Mouse (Mus musculus) liver, adult 2 months (tissue): ENCODE measurements around the gene Sh3bp5l. TPM values are rescaled to one million over a fixed set of nuclear protein-coding genes. Genes with fewer than 3 reads are reported as not detected.
"Not testable (repeated sequence)": the region's sequence is repeated elsewhere in the genome, so short reads cannot be mapped to it uniquely, and the experiment has no call there.

Experiments
- DNase-seq: peaks from one replicate; pipeline ENCODE4 v3.0.0-alpha.2; 2011; ENCODE audit warnings: low read depth, low spot score; ENCODE audit errors: extremely low read depth
- H3K27ac ChIP-seq: fragments of 200-500 bp; replicated peaks from 2 replicates; pipeline ENCODE4 v1.5.1; 2012; ENCODE audit warnings: low read depth, mild to moderate bottlenecking, control low read depth, inconsistent platforms, low read length; ENCODE audit not compliant: insufficient read depth
- H3K27me3 ChIP-seq: fragments of 200-500 bp; 2 replicates; pipeline ENCODE4 v1.6.1; 2012; ENCODE audit warnings: mild to moderate bottlenecking, moderate library complexity, low read length, inconsistent platforms; ENCODE audit not compliant: control insufficient read depth, insufficient read depth
- H3K36me3 ChIP-seq: fragments of 200-500 bp; 2 replicates; pipeline ENCODE4 v1.6.1; 2012; ENCODE audit warnings: low read length, inconsistent platforms; ENCODE audit not compliant: control insufficient read depth, insufficient read depth
- H3K4me1 ChIP-seq: fragments of 200-500 bp; 2 replicates; pipeline ENCODE4 v1.6.1; 2011; ENCODE audit warnings: low read length; ENCODE audit not compliant: control insufficient read depth, insufficient read depth
- H3K4me3 ChIP-seq: fragments of 200-500 bp; 2 replicates; pipeline ENCODE4 v1.5.1; 2011; ENCODE audit warnings: low read depth, mild to moderate bottlenecking, control low read depth, low read length, moderate library complexity; ENCODE audit not compliant: insufficient read depth
- H3K79me2 ChIP-seq: fragments of 200-500 bp; 2 replicates; pipeline ENCODE4 v1.6.1; 2012; ENCODE audit warnings: inconsistent platforms, mild to moderate bottlenecking, low read length, moderate library complexity; ENCODE audit not compliant: control insufficient read depth, insufficient read depth
- H3K9ac ChIP-seq: fragments of 200-500 bp; 2 replicates; pipeline ENCODE4 v1.6.1; 2012; ENCODE audit warnings: low read depth, mild to moderate bottlenecking, control low read depth, inconsistent platforms, low read length
- CTCF ChIP-seq: fragments of 200-500 bp; IDR thresholded peaks from 2 replicates; pipeline ENCODE4 v1.5.1; 2011; ENCODE audit warnings: low read depth, low read length, control low read depth
- POLR2A ChIP-seq: fragments of 200-500 bp; IDR thresholded peaks from 2 replicates; pipeline ENCODE4 v1.6.1; 2011; ENCODE audit warnings: low read length, control low read depth; ENCODE audit not compliant: insufficient read depth; ENCODE audit errors: extremely low read depth
- WGBS: fragments of 180-500 bp; shearing (Covaris S2); methylation state at CpG from one replicate; pipeline ENCODE4 v1.1.7; 2018; 5-methylcytosine and 5-hydroxymethylcytosine counted together
- polyA plus RNA-seq: library from polyadenylated mRNA; depleted of rRNA; stranded (reverse); fragments of >200 nt; gene quantifications from 2 replicates; pipeline ENCODE4 v1.2.3, GENCODE M21; 2012
- total RNA-seq: library from RNA; depleted of rRNA; stranded (reverse); fragments of >200 nt; gene quantifications from 2 replicates; pipeline ENCODE4 v1.2.3, GENCODE M21; 2014

Gene Sh3bp5l
- total and polyA plus RNA-seq, 2 experiments, result 8.9 to 19.6 TPM

- 76% methylated on average over 3 of the region's 3 CpGs for WGBS
- TF ChIP-seq POLR2A (no peak), CTCF (no peak)
- Histone ChIP-seq H3K27me3 (no peaks in the 10 kb centered on the region), H3K4me1 (no peaks in the 10 kb centered on the region), H3K79me2 (no peaks in the 10 kb centered on the region), H3K27ac (no peak overlapping the region), H3K4me3 (no peak overlapping the region), H3K36me3 (no peaks in the 10 kb centered on the region), H3K9ac (no peak overlapping the region)
- no peak for DNase-seq
Measured at GRCm38 (mm10) chr11:58354927-58355326, 24.4 kb downstream of the Sh3bp5l start.

GRCm38 (mm10) chr11:58357042-58357441 lies 26.5 kb downstream of the Sh3bp5l start:
- Histone ChIP-seq H3K27ac (no peak overlapping the region), H3K27me3 (no peaks in the 10 kb centered on the region), H3K79me2 (no peaks in the 10 kb centered on the region), H3K36me3 (no peaks in the 10 kb centered on the region), H3K4me3 (no peak overlapping the region), H3K9ac (no peak overlapping the region), H3K4me1 (no peaks in the 10 kb centered on the region)
- DNase-seq, result no peak
- WGBS, result 87% methylated on average over 3 of the region's 3 CpGs
- TF ChIP-seq CTCF (no peak), POLR2A (no peak)

GRCm38 (mm10) chr11:58357844-58358534 lies 27.5 kb downstream of the Sh3bp5l start:
- Histone ChIP-seq H3K36me3 (no peaks in the 10 kb centered on the region), H3K79me2 (no peaks in the 10 kb centered on the region), H3K27me3 (no peaks in the 10 kb centered on the region), H3K9ac (no peak overlapping the region), H3K27ac (no peak overlapping the region), H3K4me1 (no peaks in the 10 kb centered on the region), H3K4me3 (no peak overlapping the region)
- no peak for TF ChIP-seq POLR2A
- TF ChIP-seq CTCF, result no peak
- DNase-seq, result no peak
- 80% methylated on average over 6 of the region's 6 CpGs for WGBS

GRCm38 (mm10) chr11:58362562-58362961 lies 32.0 kb downstream of the Sh3bp5l start:
- not testable (repeated sequence) for H3K4me3 ChIP-seq, H3K27ac ChIP-seq, H3K9ac ChIP-seq, H3K4me1 ChIP-seq, H3K27me3 ChIP-seq, DNase-seq, H3K36me3 ChIP-seq, H3K79me2 ChIP-seq
- WGBS, result no CpG with 5 or more reads among the region's 6 CpGs

GRCm38 (mm10) chr11:58364454-58364853 lies 33.9 kb downstream of the Sh3bp5l start:
- DNase-seq, result no peak
- Histone ChIP-seq H3K4me3 (no peak overlapping the region), H3K4me1 (no peaks in the 10 kb centered on the region), H3K27me3 (no peaks in the 10 kb centered on the region), H3K27ac (no peak overlapping the region), H3K36me3 (no peaks in the 10 kb centered on the region), H3K79me2 (no peaks in the 10 kb centered on the region), H3K9ac (no peak overlapping the region)
- TF ChIP-seq CTCF (no peak), POLR2A (no peak)
- WGBS, result 67% methylated on average over 3 of the region's 3 CpGs

- H3K9ac ChIP-seq, H3K4me1 ChIP-seq, DNase-seq, H3K79me2 ChIP-seq, H3K36me3 ChIP-seq, H3K27me3 ChIP-seq, H3K4me3 ChIP-seq, H3K27ac ChIP-seq: not testable (repeated sequence)
- no CpG with 5 or more reads among the region's 6 CpGs for WGBS
Measured at GRCm38 (mm10) chr11:58366191-58366590, 35.7 kb downstream of the Sh3bp5l start.
